ENCODE assay signal across 10 mouse cellular contexts in the genomic region with DNA sequence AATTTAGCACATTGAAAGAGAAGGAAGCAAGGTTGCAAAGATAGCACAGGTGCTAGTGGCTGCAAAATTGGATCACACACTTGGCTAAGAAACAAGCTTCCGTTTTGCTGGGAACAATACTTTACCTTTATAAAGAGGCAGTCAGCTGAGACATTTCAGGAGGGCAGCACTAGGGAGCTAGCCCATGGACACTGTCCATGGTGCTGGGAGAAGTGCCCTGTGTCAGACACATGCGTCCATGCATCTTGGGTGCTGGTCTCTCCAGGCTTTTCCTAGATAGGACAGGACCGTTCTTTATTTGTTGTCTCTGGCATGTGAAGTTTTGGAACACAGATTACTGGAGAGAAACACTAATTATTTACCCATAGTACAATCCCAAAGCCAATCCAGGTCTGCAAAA.
DNase-seq lines count a peak whose midpoint lies in the region.
"Had no signal": no experiment of that assay in that cellular context is flagged by ENCODE, and none has a peak within 500 bp of the region (broad histone marks: within the 10 kb centered on the region; RNA-seq: fewer than 3 reads in every experiment).

No protein-coding gene starts in this region.

- peak; percentile 41 for DNase-seq in adrenal gland, postnatal 10 days
- DNase-seq in adrenal gland, adult 8-10 months = no peak
- peak; percentile 6 to 23 for DNase-seq in heart, postnatal 14 days
- DNase-seq in heart, postnatal 25 days (ENCODE audit: low spot score) = no peak
- peak; percentile 5 for DNase-seq in Muller cell, postnatal 12 days (ENCODE audit: inconsistent ontology term)
- DNase-seq in hindlimb bud, embryonic 11.5 days (ENCODE audit: extremely low spot score, low read depth, low spot score) = peak; percentile 56
- DNase-seq in B cell, adult 2 months = no peak
- DNase-seq in thymus, adult 18-20 months = no peak
- DNase-seq: lung, adult 2 months; thymus, postnatal 4 days had no signal

- intact Hi-C loops in heart, postnatal 14 days (cut with DNase I) = no loop called here
- intact Hi-C loops in heart, postnatal 25 days (cut with DNase I) = no loop called here

Comparison
In these comparisons a context has a peak if more than half of its experiments do, and no peak if none do; other contexts are left out.
1. DNase-seq: peak in adrenal gland, postnatal 10 days (single experiment), heart, postnatal 14 days (2 of 2), Muller cell, postnatal 12 days (single experiment) and hindlimb bud, embryonic 11.5 days (single experiment); none in adrenal gland, adult 8-10 months (single experiment), heart, postnatal 25 days (single experiment), B cell, adult 2 months (0 of 2) and thymus, adult 18-20 months (0 of 2).